Mouse (Mus musculus) kidney, adult 2 months (tissue): ENCODE data around the gene Ctnna2.

Experiments used
- CTCF ChIP-seq: fragments of 200-500 bp; conservative IDR thresholded peaks from 2 replicates; pipeline ENCODE4 v1.5.1; 2011; ENCODE audit warnings: low read depth, mild to moderate bottlenecking, control low read depth, low read length, moderate library complexity, mixed read lengths; ENCODE audit not compliant: insufficient read depth, insufficient read length
- POLR2A ChIP-seq: fragments of 200-500 bp; IDR thresholded peaks from one replicate; pipeline ENCODE4 v1.6.1; 2011; ENCODE audit warnings: low read depth, low read length, control low read depth

GRCm38 (mm10) chr6:77724042-77724951 is 255.2 kb downstream of the Ctnna2 start:
- TF ChIP-seq CTCF (no peak), POLR2A (no peak)
